Mouse (Mus musculus) bone marrow, adult 2 months (tissue): ENCODE measurements around the gene Tdrkh. TPM values are rescaled to one million over a fixed set of nuclear protein-coding genes. Genes with fewer than 3 reads are reported as not detected.

Experiments
- H3K27ac ChIP-seq: fragments of 200-500 bp; 2 replicates; pipeline ENCODE4 v1.5.1; 2012; ENCODE audit warnings: low read depth, mild to moderate bottlenecking, control low read depth, inconsistent platforms, low read length; ENCODE audit not compliant: control insufficient read depth, poor library complexity, insufficient read depth
- H3K4me1 ChIP-seq: fragments of 200-500 bp; 2 replicates; pipeline ENCODE4 v1.6.1; 2011; ENCODE audit warnings: low read length; ENCODE audit not compliant: control insufficient read depth, insufficient read depth
- H3K4me3 ChIP-seq: fragments of 200-500 bp; replicated peaks from 2 replicates; pipeline ENCODE3; 2011; ENCODE audit warnings: mild to moderate bottlenecking, low read depth, low read length, control low read depth; ENCODE audit not compliant: control insufficient read depth
- CTCF ChIP-seq: fragments of 200-500 bp; IDR thresholded peaks from 2 replicates; pipeline ENCODE4 v1.5.1; 2011; ENCODE audit warnings: low read length, control low read depth; ENCODE audit not compliant: control insufficient read depth, insufficient read depth
- POLR2A ChIP-seq: fragments of 200-500 bp; IDR thresholded peaks from 2 replicates; pipeline ENCODE4 v1.6.1; 2011; ENCODE audit warnings: low read depth, mild to moderate bottlenecking, control low read depth, low read length, borderline replicate concordance; ENCODE audit not compliant: control insufficient read depth
- WGBS: fragments of 180-500 bp; shearing (Covaris S2); methylation state at CpG from one replicate; pipeline ENCODE4 v1.1.7; 2018; 5-methylcytosine and 5-hydroxymethylcytosine counted together
- polyA plus RNA-seq: library from polyadenylated mRNA; stranded (reverse); fragments of >200 nt; gene quantifications from 2 replicates; pipeline ENCODE4 v1.2.4, GENCODE M21; 2011; ENCODE audit warnings: low replicate concordance; ENCODE audit not compliant: missing spikeins, insufficient read depth, insufficient read length

Tdrkh gene
- polyA plus RNA-seq, 1 experiment = 3.4 TPM

DNA sequence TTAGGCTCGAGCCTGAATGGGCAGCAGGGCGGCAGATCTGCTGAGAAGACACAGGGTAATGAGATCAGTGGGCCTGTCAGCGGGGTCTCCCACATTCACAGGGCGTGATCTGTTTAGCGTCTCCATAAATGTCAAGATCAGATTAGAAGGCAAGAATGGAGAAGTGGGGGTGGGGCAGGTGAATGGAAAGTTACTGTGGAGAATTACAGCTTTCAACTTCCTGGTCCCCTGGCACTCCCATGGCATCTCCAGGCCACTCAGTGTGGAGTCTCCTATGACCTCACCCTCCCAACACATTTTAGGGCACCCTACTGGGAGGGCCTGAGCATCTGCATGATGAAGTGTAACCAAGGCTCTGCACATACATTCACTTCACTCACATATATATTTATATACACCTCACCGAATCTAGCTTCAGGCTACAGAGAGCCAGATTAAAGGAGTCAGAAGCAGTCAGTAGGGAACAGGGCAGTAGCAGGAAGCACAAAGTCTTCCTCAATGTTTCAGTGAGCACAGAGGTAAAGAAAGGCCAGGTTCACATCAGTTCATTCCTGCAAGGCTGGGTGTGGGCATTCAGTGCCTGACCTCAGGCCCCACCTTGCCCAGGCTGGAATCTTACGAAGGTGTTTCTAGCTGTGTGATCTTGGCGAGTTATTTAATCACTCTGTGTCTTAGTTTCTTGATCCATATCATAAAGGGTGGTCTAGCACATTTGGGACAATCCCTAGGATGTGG, 63.4 kb downstream of the Tdrkh start:
- Histone ChIP-seq H3K4me1 (no peaks in the 10 kb centered on the region), H3K27ac (no peak overlapping the region), H3K4me3 (no peak overlapping the region)
- TF ChIP-seq CTCF (no peak), POLR2A (no peak)
- WGBS = 64% methylated on average over 8 of the region's 8 CpGs

DNA sequence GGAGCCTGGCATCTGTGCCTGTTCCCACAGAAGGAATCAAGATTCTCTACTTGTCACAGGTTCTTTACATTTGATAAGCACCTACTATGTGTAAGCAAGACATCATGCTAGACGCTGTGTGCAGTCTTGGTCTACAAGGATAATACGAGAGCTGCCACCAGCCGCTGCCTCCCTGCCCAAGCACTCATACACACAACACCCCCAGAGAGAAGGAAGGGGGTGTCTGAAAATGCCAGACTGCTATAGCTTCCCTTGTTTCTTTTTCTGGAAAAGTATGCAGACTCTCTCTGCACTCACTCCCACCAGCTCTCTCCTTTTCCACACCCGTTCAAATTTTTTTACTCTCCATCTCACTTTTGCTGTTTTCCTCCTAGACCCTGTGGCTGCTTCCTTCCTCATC, 64.4 kb downstream of the Tdrkh start:
- Histone ChIP-seq H3K4me1 (no peaks in the 10 kb centered on the region), H3K27ac (no peak overlapping the region), H3K4me3 (no peak overlapping the region)
- TF ChIP-seq CTCF (no peak), POLR2A (no peak)
- WGBS = 64% methylated on average over 4 of the region's 4 CpGs

DNA sequence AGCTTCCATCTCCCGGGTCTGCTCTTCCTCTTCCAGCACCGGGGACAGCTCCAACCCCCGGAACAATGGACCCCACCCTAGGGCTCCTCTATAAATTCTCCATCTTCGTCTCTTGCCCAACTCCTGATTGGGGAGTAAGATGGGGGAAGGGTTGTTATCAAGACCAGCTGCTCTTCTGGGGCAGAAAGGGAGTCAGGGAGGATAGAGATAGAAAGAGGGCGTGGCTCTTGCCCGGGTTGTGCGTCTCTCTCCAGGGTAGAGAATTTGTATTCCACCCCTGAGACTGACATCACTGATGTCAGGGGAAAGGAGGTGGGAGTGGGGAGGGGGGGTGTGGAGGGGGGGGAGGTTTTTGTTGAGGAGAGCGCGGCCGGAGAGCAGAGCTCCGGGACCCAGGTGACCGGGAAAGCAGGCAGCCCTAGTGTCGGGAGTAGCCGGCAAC, 64.9 kb downstream of the Tdrkh start, which contains the start of gene Celf3:
Gene Celf3, plus strand, starts transcription at position 315 of the 442 bp plus-strand sequence.
- Histone ChIP-seq H3K27ac (no peak within 1 kb of the TSS), H3K4me3 (no peak within 1 kb of the TSS), H3K4me1 (no peaks in the 10 kb centered on the region)
- WGBS = 4% methylated on average over 14 of the region's 14 CpGs
- TF ChIP-seq POLR2A = no peak
- no peak for TF ChIP-seq CTCF

DNA sequence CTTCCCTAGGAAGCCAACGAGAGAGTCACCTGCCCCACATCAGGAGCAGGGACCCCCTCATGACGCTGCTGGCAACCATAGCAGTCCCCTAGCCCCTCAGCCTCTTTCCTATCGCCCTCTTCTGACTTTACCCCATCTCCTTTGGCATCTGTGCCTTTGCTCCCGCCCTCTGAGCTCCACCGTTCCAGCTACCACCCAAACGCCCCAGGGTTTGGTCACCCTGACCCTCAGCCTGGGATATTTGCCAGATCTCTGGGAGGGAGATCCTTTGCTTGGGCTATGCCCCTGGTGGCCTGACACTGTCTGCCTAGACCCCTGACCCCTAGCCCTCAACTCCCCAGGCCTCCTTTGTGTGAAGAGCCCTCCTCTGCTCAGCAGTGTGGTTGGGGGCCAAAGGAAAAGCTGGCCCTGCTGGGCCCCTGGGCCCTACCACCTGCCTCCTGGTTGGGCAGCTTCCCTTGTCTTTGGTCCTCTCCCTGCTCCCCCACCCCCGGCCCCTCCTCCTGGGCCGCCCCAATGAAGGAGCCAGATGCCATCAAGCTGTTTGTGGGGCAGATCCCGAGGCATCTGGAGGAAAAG, 65.6 kb downstream of the Tdrkh start:
- Histone ChIP-seq H3K4me3 (no peak overlapping the region), H3K4me1 (no peaks in the 10 kb centered on the region), H3K27ac (no peak overlapping the region)
- 17% methylated on average over 9 of the region's 9 CpGs for WGBS
- no peak for TF ChIP-seq CTCF
- no peak for TF ChIP-seq POLR2A

DNA sequence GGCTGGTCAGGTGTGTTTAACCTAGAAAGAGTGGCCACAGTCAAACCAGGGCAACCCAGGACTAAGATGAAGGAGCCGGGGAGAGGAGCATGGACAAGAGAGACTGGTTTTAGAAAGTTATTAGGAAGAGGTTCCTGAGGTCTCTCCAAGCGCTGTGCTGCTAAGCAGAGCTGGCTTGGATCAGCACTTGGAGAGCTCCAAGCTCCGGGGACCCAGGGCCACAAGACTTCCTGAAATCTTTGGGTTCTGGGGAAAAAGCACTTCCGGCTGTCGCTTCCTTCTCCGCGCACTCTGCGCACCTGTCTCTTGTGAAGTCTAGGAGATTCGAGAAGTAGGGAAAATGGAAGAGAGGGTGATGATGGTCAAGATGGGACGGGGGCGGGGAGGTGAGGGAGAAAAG, 66.5 kb downstream of the Tdrkh start:
- TF ChIP-seq POLR2A (no peak), CTCF (no peak)
- Histone ChIP-seq H3K27ac (no peak overlapping the region), H3K4me3 (no peak overlapping the region), H3K4me1 (no peaks in the 10 kb centered on the region)
- 5% methylated on average over 11 of the region's 11 CpGs for WGBS

DNA sequence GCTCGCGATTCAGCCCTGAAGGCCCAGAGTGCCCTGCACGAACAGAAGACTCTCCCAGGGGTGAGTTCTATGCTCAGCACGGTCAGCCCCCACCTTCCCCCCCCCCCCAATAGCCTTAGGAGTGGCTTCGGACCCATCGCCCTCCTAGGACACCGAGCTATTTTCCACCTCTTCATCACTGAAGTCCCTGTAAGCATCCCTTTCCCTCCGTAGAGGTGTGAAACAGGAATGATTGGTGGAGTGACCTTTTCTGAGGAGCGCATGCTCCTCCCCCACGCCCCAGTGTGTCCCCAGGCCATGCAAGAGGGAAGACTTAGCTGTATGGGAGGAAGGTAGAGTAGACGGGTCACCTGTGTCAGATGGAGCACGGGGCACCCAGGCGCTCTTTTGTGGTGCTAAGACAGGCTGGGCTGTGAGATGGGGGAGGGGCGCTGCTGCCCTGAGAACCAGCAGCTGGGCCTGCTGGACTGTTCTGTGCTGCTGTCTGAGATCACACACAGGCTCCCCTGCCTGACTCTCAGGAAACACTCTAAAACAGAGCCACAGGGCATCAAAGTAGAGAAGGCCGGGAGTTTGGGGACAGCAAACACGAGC, 67.3 kb downstream of the Tdrkh start, which contains the start of gene Riiad1:
Gene Riiad1, minus strand, starts transcription at position 51 of the 594 bp plus-strand sequence.
- H3K4me1 ChIP-seq = no peaks in the 10 kb centered on the region
- WGBS = 28% methylated on average over 16 of the region's 16 CpGs
- no peak for TF ChIP-seq POLR2A
- TF ChIP-seq CTCF = no peak
- no peak within 1 kb of the TSS for H3K4me3 ChIP-seq
- H3K27ac ChIP-seq = no peak within 1 kb of the TSS

DNA sequence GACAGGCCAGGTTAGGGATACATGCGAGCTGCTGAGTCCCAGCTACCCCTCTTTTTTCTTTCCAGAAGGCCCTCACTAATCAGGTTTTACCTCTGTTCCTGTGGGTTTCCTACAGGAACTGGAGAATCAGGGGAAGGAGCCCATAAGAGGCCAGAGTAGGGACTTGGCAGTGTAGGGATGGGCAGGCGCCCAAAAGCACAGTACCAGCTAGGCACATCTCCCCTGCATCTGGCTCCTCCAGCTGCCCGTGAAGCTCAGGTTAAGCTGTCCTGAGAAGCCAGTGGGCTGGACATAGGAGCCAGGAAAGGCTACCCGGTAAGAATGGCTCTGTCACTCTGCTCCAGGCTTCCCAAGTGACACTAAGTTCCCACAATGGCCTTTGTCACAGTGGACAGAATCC, 68.4 kb downstream of the Tdrkh start:
- H3K4me3 ChIP-seq = no peak overlapping the region
- TF ChIP-seq CTCF (no peak), POLR2A (no peak)
- H3K4me1 ChIP-seq = no peaks in the 10 kb centered on the region
- 61% methylated on average over 4 of the region's 4 CpGs for WGBS
- no peak overlapping the region for H3K27ac ChIP-seq

DNA sequence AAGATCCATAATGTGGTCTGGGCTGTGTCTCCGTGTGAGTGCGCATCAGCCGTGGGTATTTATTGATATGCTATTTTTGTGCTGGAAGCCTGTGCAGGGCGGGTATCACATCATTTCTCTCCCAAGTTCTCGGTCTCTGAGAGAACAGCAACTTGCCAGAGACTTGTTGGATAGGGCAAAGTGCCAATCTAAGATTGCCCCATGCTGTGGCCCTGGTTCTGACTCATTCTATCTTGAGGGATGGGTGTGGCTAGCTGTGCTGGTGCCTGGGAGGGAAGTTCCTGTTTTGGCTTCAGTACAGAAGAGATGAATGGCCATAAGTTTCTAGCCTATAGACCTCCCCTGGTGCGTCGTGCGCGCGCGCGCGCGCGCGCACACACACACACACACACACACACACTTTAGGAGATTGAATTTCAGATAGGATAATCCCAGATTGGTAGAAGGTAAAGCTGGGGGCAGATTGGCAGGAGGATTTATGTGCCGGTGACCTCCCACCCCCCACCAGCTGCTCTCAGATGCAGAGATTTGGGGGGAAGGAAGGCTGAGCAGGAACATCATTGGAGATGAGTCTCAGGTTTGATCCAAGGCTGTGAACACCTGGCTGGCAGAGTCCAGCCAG, 69.8 kb downstream of the Tdrkh start:
- Histone ChIP-seq H3K4me1 (no peaks in the 10 kb centered on the region), H3K4me3 (no peak overlapping the region), H3K27ac (no peak overlapping the region)
- TF ChIP-seq POLR2A = no peak
- no peak for TF ChIP-seq CTCF
- 81% methylated on average over 17 of the region's 17 CpGs for WGBS
